Mouse (Mus musculus) myocyte (in vitro differentiated cells): ENCODE data around the gene Gpr150.

ENCODE experiments used
- E2F4 ChIP-seq: IDR thresholded peaks from one replicate; pipeline ENCODE4 v1.6.1; 2011; ENCODE audit warnings: mild to moderate bottlenecking, control low read depth, moderate library complexity; ENCODE audit not compliant: insufficient read depth
- MAX ChIP-seq: IDR thresholded peaks from one replicate; pipeline ENCODE4 v1.6.1; 2011; ENCODE audit warnings: low read depth, mild to moderate bottlenecking, control low read depth
- MYOD1 ChIP-seq, 3 experiments: IDR thresholded peaks; one replicate each; pipeline ENCODE4 v1.6.1; 2011; ENCODE audit warnings: control low read depth in 2 of 3, low read depth in 2 of 3, mild to moderate bottlenecking in 2 of 3, moderate library complexity in 1 of 3; ENCODE audit not compliant: insufficient read length in 2 of 3, control insufficient read depth in 1 of 3
- MYOG ChIP-seq, 3 experiments: IDR thresholded peaks; one replicate each; pipeline ENCODE4 v1.6.1; 2011; ENCODE audit warnings: control low read depth in 2 of 3, low read depth in 2 of 3, mild to moderate bottlenecking in 2 of 3; ENCODE audit not compliant: insufficient read length in 2 of 3, control insufficient read depth in 1 of 3, insufficient read depth in 1 of 3
- POLR2A ChIP-seq: IDR thresholded peaks from one replicate; pipeline ENCODE4 v1.6.1; 2011; ENCODE audit warnings: low read depth, mild to moderate bottlenecking, control low read depth, moderate library complexity; ENCODE audit not compliant: insufficient read length
- POLR2AphosphoS2 ChIP-seq: IDR thresholded peaks from one replicate; pipeline ENCODE4 v1.6.1; 2011; ENCODE audit warnings: low read depth, control low read depth; ENCODE audit not compliant: insufficient read length
- REST ChIP-seq: IDR thresholded peaks from one replicate; pipeline ENCODE4 v1.6.1; 2011; ENCODE audit warnings: mild to moderate bottlenecking, control low read depth, moderate library complexity; ENCODE audit not compliant: insufficient read depth, insufficient read length
- SRF ChIP-seq: IDR thresholded peaks from one replicate; pipeline ENCODE4 v1.6.1; 2011; ENCODE audit warnings: low read depth; ENCODE audit not compliant: control insufficient read depth, insufficient read length
- TCF12 ChIP-seq: IDR thresholded peaks from one replicate; pipeline ENCODE4 v1.6.1; 2011; ENCODE audit warnings: mild to moderate bottlenecking, control low read depth; ENCODE audit not compliant: poor library complexity, insufficient read depth, severe bottlenecking
- TCF3 ChIP-seq: IDR thresholded peaks from one replicate; pipeline ENCODE4 v1.6.1; 2011; ENCODE audit warnings: low read depth, control low read depth; ENCODE audit not compliant: insufficient read length
- USF1 ChIP-seq: IDR thresholded peaks from one replicate; pipeline ENCODE4 v1.6.1; 2011; ENCODE audit warnings: low read depth, mild to moderate bottlenecking, control low read depth, moderate library complexity

DNA sequence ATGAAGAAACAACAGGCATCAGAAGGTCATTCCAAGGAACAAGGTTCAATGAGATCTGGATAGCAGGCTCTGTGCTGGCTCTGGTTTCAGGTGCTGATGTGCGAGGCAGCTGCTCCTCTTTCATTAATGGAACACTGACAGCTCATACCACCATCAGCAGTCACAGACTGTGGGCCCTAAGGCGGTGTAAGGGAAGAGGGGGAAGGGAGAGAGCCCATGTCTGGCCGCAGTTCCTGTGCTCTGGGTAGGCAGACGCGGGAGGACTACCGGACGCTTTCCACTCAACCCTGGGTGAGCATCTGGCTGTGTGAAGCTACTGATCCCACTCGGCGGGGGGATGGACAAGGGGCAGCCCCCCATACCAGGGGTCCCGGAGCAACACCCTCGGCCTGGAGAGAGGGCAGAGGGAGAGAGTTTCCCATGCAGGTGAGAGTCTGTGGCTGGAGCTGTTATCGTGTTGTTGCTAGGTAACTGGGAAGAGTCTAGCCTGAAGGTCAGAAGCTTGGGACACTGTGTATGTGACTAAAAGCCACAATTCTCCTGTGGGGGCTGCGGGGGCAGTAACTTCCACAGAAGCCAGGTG, 7.7 kb upstream of the Gpr150 start:
- TF ChIP-seq USF1 (no peak), TCF12 (no peak), POLR2A (no peak), POLR2AphosphoS2 (no peak), SRF (no peak), MAX (no peak), REST (no peak), MYOD1 (IDR thresholded peaks at IDR 0.05; ENCODE audit: control insufficient read depth in 1 of 3, insufficient read length in 2 of 3, low read depth in 2 of 3) (no peak), E2F4 (no peak), MYOG (IDR thresholded peaks at IDR 0.05; ENCODE audit: control insufficient read depth in 1 of 3, insufficient read depth in 1 of 3, insufficient read length in 2 of 3, low read depth in 2 of 3) (no peak), TCF3 (no peak)
